In the genomic region with DNA sequence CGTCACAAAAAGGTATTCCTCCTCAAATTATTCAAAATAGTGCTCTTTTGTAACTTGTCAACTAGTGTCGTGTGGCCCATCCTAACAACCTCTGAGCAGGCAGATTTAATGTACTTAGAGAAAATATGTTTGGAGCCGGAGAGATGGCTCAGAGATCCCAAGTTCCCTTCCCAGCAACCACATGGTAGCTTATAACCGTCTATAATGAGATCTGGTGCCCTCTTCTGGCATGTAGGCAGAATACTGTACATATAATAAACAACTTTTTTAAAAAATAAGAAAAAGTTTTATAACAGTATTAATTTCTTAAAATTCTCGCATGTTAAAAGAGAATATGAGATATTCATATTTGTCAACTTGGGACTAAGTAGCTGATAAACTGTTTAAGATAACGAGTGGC, we compare ENCODE assay signal across 20 mouse cellular contexts. TPM values are rescaled to one million over a fixed set of nuclear protein-coding genes. Genes with fewer than 3 reads are reported as not detected.
DNase-seq lines count a peak whose midpoint lies in the region; ATAC-seq and TF ChIP-seq lines count a peak whose summit lies in the region.
"Had no signal": no experiment of that assay in that cellular context is flagged by ENCODE, and none has a peak within 500 bp of the region (broad histone marks: within the 10 kb centered on the region; RNA-seq: fewer than 3 reads in every experiment).

No protein-coding gene starts in this region.

- H3K36me3 ChIP-seq in forebrain, postnatal 0 days (ENCODE audit: insufficient read depth), result peaks cover 11% of the 10 kb centered on the region
- H3K36me3 ChIP-seq in forebrain, embryonic 13.5 days (ENCODE audit: poor library complexity, severe bottlenecking), result peaks cover 22% of the 10 kb centered on the region
- no peaks in the 10 kb centered on the region for H3K36me3 ChIP-seq in C2C12 (ENCODE audit: control insufficient read depth, insufficient read depth)
- H3K36me3 ChIP-seq: forebrain, embryonic 10.5 days; G1E; heart, embryonic 15.5 days; hindbrain, embryonic 10.5 days had no signal

- TF ChIP-seq CTCF in forebrain, postnatal 0 days (IDR thresholded peaks at IDR 0.05; ENCODE audit: low read depth), result peak; percentile 24; the same call in 1 of the 2 replicates
- TF ChIP-seq CTCF in left cerebral cortex, adult 2 months (IDR thresholded peaks at IDR 0.05), result peak; percentile 37
- TF ChIP-seq CTCF in C2C12 (IDR thresholded peaks at IDR 0.05; ENCODE audit: control insufficient read depth, insufficient read depth, insufficient read length), result no peak
- TF ChIP-seq CTCF in brain, embryonic 14.5 days (IDR thresholded peaks at IDR 0.05; ENCODE audit: borderline replicate concordance, extremely low read depth, insufficient read depth, insufficient read length), result no peak

- no peak for TF ChIP-seq POLR2A in brain, embryonic 14.5 days (IDR thresholded peaks at IDR 0.05; ENCODE audit: borderline replicate concordance, extremely low read depth, insufficient read depth, insufficient read length, poor library complexity, severe bottlenecking)

- no peaks in the 10 kb centered on the region for H3K79me3 ChIP-seq in C2C12 (ENCODE audit: low read depth)

- WGBS in forebrain, postnatal 0 days, result 75% methylated on average over 6 of the region's 6 CpGs
- WGBS in forebrain, embryonic 13.5 days, result 77% methylated on average over 6 of the region's 6 CpGs

- ATAC-seq in forebrain, postnatal 0 days, result no peak
- no peak for ATAC-seq in forebrain, embryonic 13.5 days

- H3K27ac ChIP-seq in forebrain, postnatal 0 days (ENCODE audit: low read depth, low read length), result no peak overlapping the region
- H3K27ac ChIP-seq in forebrain, embryonic 13.5 days, result no peak overlapping the region
- H3K27ac ChIP-seq in left cerebral cortex, adult 2 months, result no peak overlapping the region
- H3K27ac ChIP-seq: forebrain, embryonic 10.5 days; heart, embryonic 15.5 days; hindbrain, embryonic 10.5 days; liver, embryonic 14.5 days had no signal

- DNase-seq in forebrain, postnatal 0 days, result no peak
- no peak for DNase-seq in left cerebral cortex, adult 2 months (ENCODE audit: extremely low spot score in 1 of 2, low spot score in 2 of 2)
- DNase-seq in left cerebral cortex, adult 18-20 months (ENCODE audit: low spot score in 2 of 2), result no peak
- peak; percentile 26 for DNase-seq in brain, embryonic 14.5 days (ENCODE audit: low read depth)
- no peak for DNase-seq in spleen, adult 18-20 months
- DNase-seq: adrenal gland, postnatal 36 days; cerebellum, adult 9-10 months; gastrocnemius, postnatal 14 days; heart, adult 18-20 months; lung, postnatal 10 days; midbrain, embryonic 14.5 days; thymus, postnatal 36 days had no signal

- H3K9me3 ChIP-seq in forebrain, postnatal 0 days (ENCODE audit: low read length), result no peaks in the 10 kb centered on the region
- H3K9me3 ChIP-seq in forebrain, embryonic 13.5 days (replicated peaks), result no peaks in the 10 kb centered on the region
- H3K9me3 ChIP-seq: forebrain, embryonic 10.5 days; heart, embryonic 15.5 days; hindbrain, embryonic 10.5 days had no signal

- no peak overlapping the region for H3K4me2 ChIP-seq in forebrain, postnatal 0 days (ENCODE audit: low read depth)
- no peak overlapping the region for H3K4me2 ChIP-seq in forebrain, embryonic 13.5 days
- H3K4me2 ChIP-seq: heart, embryonic 15.5 days had no signal

- H3K79me2 ChIP-seq in C2C12 (ENCODE audit: control insufficient read depth, insufficient read depth), result no peaks in the 10 kb centered on the region

- H3K27me3 ChIP-seq in forebrain, postnatal 0 days (ENCODE audit: insufficient read depth, low read length), result no peaks in the 10 kb centered on the region
- no peaks in the 10 kb centered on the region for H3K27me3 ChIP-seq in forebrain, embryonic 13.5 days
- no peaks in the 10 kb centered on the region for H3K27me3 ChIP-seq in C2C12 (ENCODE audit: control insufficient read depth, insufficient read depth, insufficient read length)
- H3K27me3 ChIP-seq: heart, embryonic 15.5 days had no signal

- H3ac ChIP-seq in C2C12 (ENCODE audit: control insufficient read depth, insufficient read length, low read depth), result no peak overlapping the region

- no peak overlapping the region for H3K4me3 ChIP-seq in forebrain, postnatal 0 days (ENCODE audit: low read depth, low read length)
- no peak overlapping the region for H3K4me3 ChIP-seq in forebrain, embryonic 13.5 days
- H3K4me3 ChIP-seq in left cerebral cortex, adult 2 months, result no peak overlapping the region
- H3K4me3 ChIP-seq in C2C12 (ENCODE audit: insufficient read depth, poor library complexity, severe bottlenecking), result no peak overlapping the region
- H3K4me3 ChIP-seq: forebrain, embryonic 10.5 days; heart, embryonic 15.5 days; hindbrain, embryonic 10.5 days; myocyte had no signal

- H3K9ac ChIP-seq in forebrain, postnatal 0 days, result no peak overlapping the region
- no peak overlapping the region for H3K9ac ChIP-seq in forebrain, embryonic 13.5 days
- H3K9ac ChIP-seq: heart, embryonic 15.5 days; liver, embryonic 14.5 days had no signal

- no peaks in the 10 kb centered on the region for H3K4me1 ChIP-seq in forebrain, postnatal 0 days (ENCODE audit: insufficient read depth)
- no peaks in the 10 kb centered on the region for H3K4me1 ChIP-seq in forebrain, embryonic 13.5 days
- H3K4me1 ChIP-seq: forebrain, embryonic 10.5 days; heart, embryonic 15.5 days; hindbrain, embryonic 10.5 days had no signal

- intact Hi-C loops in left cerebral cortex, adult 2 months (cut with DNase I), result loop anchor here (5.0 kb wide), 1 partner anchor 241 kb away; no protein-coding TSS in a partner anchor

TF ChIP-seq in C2C12, 6 proteins besides CTCF, POLR2A, EP300 and RAD21:
- TF ChIP-seq USF1 (IDR thresholded peaks at IDR 0.05; ENCODE audit: low read depth) (no peak), MAX (IDR thresholded peaks at IDR 0.05) (peak; percentile 65)

RNA-seq across cellular contexts. Expression of gene Grem1, which starts 19.6 kb away (rescaled TPM):
- 2.5 and 3.4 TPM in 2 replicates for total RNA-seq in forebrain, postnatal 0 days (2014; rRNA removed)
- polyA plus RNA-seq in forebrain, postnatal 0 days (2015; fragmentation: Nextera tagmentation; extraction: Ambion mirVana), result 0.58 and 1.1 TPM in 2 replicates
- polyA plus RNA-seq in forebrain, embryonic 13.5 days (2015; fragmentation: Nextera tagmentation; extraction: Ambion mirVana), result 0.12 and 0.23 TPM in 2 replicates
- total RNA-seq in left cerebral cortex, adult 2 months (2021), result 1 to 10 TPM; 1.5 TPM
- total RNA-seq in left cerebral cortex, adult 18-20 months (2021), result 1 to 10 TPM in 1 of 2 experiments, under 1 TPM in 1; 0.98 to 1.0 TPM
- 69.1 TPM for polyA plus RNA-seq in C2C12 (2012; fragmentation: generic; extraction: Trizol)
- 1.4 and 3.1 TPM in 2 replicates for polyA plus RNA-seq in brain, embryonic 14.5 days (2012; rRNA removed)
- polyA plus RNA-seq: G1E; liver, embryonic 14.5 days had no signal

RNA-seq across cellular contexts. Expression of gene Scg5, which starts 50.9 kb away (rescaled TPM):
- total RNA-seq in forebrain, postnatal 0 days (2014; rRNA removed), result 254 and 277 TPM in 2 replicates
- polyA plus RNA-seq in forebrain, postnatal 0 days (2015; fragmentation: Nextera tagmentation; extraction: Ambion mirVana), result 363 and 388 TPM in 2 replicates
- 132 and 136 TPM in 2 replicates for polyA plus RNA-seq in forebrain, embryonic 13.5 days (2015; fragmentation: Nextera tagmentation; extraction: Ambion mirVana)
- total RNA-seq in left cerebral cortex, adult 2 months (2021), result 100 to 1,000 TPM; 497 to 540 TPM
- 100 to 1,000 TPM; 549 to 558 TPM for total RNA-seq in left cerebral cortex, adult 18-20 months (2021)
- 0.05 TPM for polyA plus RNA-seq in C2C12 (2012; fragmentation: generic; extraction: Trizol)
- 120 and 122 TPM in 2 replicates for polyA plus RNA-seq in brain, embryonic 14.5 days (2012; rRNA removed)
- polyA plus RNA-seq: G1E had no signal

Comparison
In these comparisons a context has a peak if more than half of its experiments do, and no peak if none do; other contexts are left out.
1. CTCF ChIP-seq: peak in forebrain, postnatal 0 days (single experiment) and left cerebral cortex, adult 2 months (single experiment); none in C2C12 (single experiment) and brain, embryonic 14.5 days (single experiment).
2. RNA of gene Grem1, which starts 19.6 kb away (polyA plus RNA-seq): 69.1 TPM in C2C12 (single experiment); 1.4 to 3.1 TPM in brain, embryonic 14.5 days, 0.58 to 1.1 TPM in forebrain, postnatal 0 days and 0.12 to 0.23 TPM in forebrain, embryonic 13.5 days; every median in the first group is over 10 times any median in the second.
3. RNA of gene Scg5, which starts 50.9 kb away (polyA plus RNA-seq): 363 to 388 TPM in forebrain, postnatal 0 days, 132 to 136 TPM in forebrain, embryonic 13.5 days and 120 to 122 TPM in brain, embryonic 14.5 days; 0.05 TPM in C2C12 (single experiment); every median in the first group is over 100 times any median in the second.